Mouse (Mus musculus) myocyte (in vitro differentiated cells): ENCODE results near the gene Srp14. TPM values are rescaled to one million over a fixed set of nuclear protein-coding genes. Genes with fewer than 3 reads are reported as not detected.

Experiments used
- H3K27me3 ChIP-seq: one replicate; pipeline ENCODE4 v1.6.1; 2011; ENCODE audit not compliant: control insufficient read depth, insufficient read depth, insufficient read length
- H3K36me3 ChIP-seq: one replicate; pipeline ENCODE4 v1.6.1; 2011; ENCODE audit not compliant: control insufficient read depth, insufficient read depth
- H3K4me2 ChIP-seq: one replicate; pipeline ENCODE4 v1.6.1; 2011; ENCODE audit warnings: low read depth, control low read depth
- H3K4me3 ChIP-seq: one replicate; pipeline ENCODE4 v1.5.1; 2011; ENCODE audit warnings: mild to moderate bottlenecking, control low read depth, moderate library complexity
- H3K79me2 ChIP-seq: one replicate; pipeline ENCODE4 v1.6.1; 2011; ENCODE audit not compliant: control insufficient read depth, insufficient read depth
- H3ac ChIP-seq: one replicate; pipeline ENCODE4 v1.6.1; 2011; ENCODE audit not compliant: control insufficient read depth, insufficient read length
- CEBPB ChIP-seq: IDR thresholded peaks from 2 replicates; pipeline ENCODE4 v1.6.1; 2011; ENCODE audit warnings: mild to moderate bottlenecking, moderate library complexity; ENCODE audit not compliant: poor library complexity, insufficient read depth, severe bottlenecking
- E2F4 ChIP-seq: IDR thresholded peaks from one replicate; pipeline ENCODE4 v1.6.1; 2011; ENCODE audit warnings: mild to moderate bottlenecking, control low read depth, moderate library complexity; ENCODE audit not compliant: insufficient read depth
- MAX ChIP-seq: IDR thresholded peaks from one replicate; pipeline ENCODE4 v1.6.1; 2011; ENCODE audit warnings: low read depth, mild to moderate bottlenecking, control low read depth
- MYOD1 ChIP-seq, 3 experiments: IDR thresholded peaks; one replicate each; pipeline ENCODE4 v1.6.1; 2011; ENCODE audit warnings: control low read depth in 2 of 3, low read depth in 2 of 3, mild to moderate bottlenecking in 2 of 3, moderate library complexity in 1 of 3; ENCODE audit not compliant: insufficient read length in 2 of 3, control insufficient read depth in 1 of 3
- MYOG ChIP-seq, 3 experiments: IDR thresholded peaks; one replicate each; pipeline ENCODE4 v1.6.1; 2011; ENCODE audit warnings: control low read depth in 2 of 3, low read depth in 2 of 3, mild to moderate bottlenecking in 2 of 3; ENCODE audit not compliant: insufficient read length in 2 of 3, control insufficient read depth in 1 of 3, insufficient read depth in 1 of 3
- POLR2A ChIP-seq: IDR thresholded peaks from one replicate; pipeline ENCODE4 v1.6.1; 2011; ENCODE audit warnings: low read depth, mild to moderate bottlenecking, control low read depth, moderate library complexity; ENCODE audit not compliant: insufficient read length
- POLR2AphosphoS2 ChIP-seq: IDR thresholded peaks from one replicate; pipeline ENCODE4 v1.6.1; 2011; ENCODE audit warnings: low read depth, control low read depth; ENCODE audit not compliant: insufficient read length
- REST ChIP-seq: IDR thresholded peaks from one replicate; pipeline ENCODE4 v1.6.1; 2011; ENCODE audit warnings: mild to moderate bottlenecking, control low read depth, moderate library complexity; ENCODE audit not compliant: insufficient read depth, insufficient read length
- SRF ChIP-seq: IDR thresholded peaks from one replicate; pipeline ENCODE4 v1.6.1; 2011; ENCODE audit warnings: low read depth; ENCODE audit not compliant: control insufficient read depth, insufficient read length
- TCF12 ChIP-seq: IDR thresholded peaks from one replicate; pipeline ENCODE4 v1.6.1; 2011; ENCODE audit warnings: mild to moderate bottlenecking, control low read depth; ENCODE audit not compliant: poor library complexity, insufficient read depth, severe bottlenecking
- TCF3 ChIP-seq: IDR thresholded peaks from one replicate; pipeline ENCODE4 v1.6.1; 2011; ENCODE audit warnings: low read depth, control low read depth; ENCODE audit not compliant: insufficient read length
- USF1 ChIP-seq: IDR thresholded peaks from one replicate; pipeline ENCODE4 v1.6.1; 2011; ENCODE audit warnings: low read depth, mild to moderate bottlenecking, control low read depth, moderate library complexity
- polyA plus RNA-seq: library from polyadenylated mRNA; unstranded; fragments of >200 nt; fragmentation: generic; extraction: Trizol; gene quantifications from one replicate; pipeline ENCODE4 v1.2.1, GENCODE M21; 2012; ENCODE audit warnings: missing spikeins

The Srp14 gene
- 311 TPM for polyA plus RNA-seq

- H3K27me3 ChIP-seq = no peaks in the 10 kb centered on the region
- H3ac ChIP-seq = peak within 1 kb of the TSS; percentile 15
- no peak for TF ChIP-seq MYOG (IDR thresholded peaks at IDR 0.05; ENCODE audit: control insufficient read depth in 1 of 3, insufficient read depth in 1 of 3, insufficient read length in 2 of 3, low read depth in 2 of 3)
- TF ChIP-seq POLR2AphosphoS2 = peak; percentile 94
- no peak for TF ChIP-seq E2F4
- TF ChIP-seq TCF12 = no peak
- TF ChIP-seq MYOD1 (IDR thresholded peaks at IDR 0.05; ENCODE audit: control insufficient read depth in 1 of 3, insufficient read length in 2 of 3, low read depth in 2 of 3) = no peak
- TF ChIP-seq TCF3 = no peak
- no peak for TF ChIP-seq SRF
- peak; percentile 90 for TF ChIP-seq POLR2A
- TF ChIP-seq MAX = no peak
- TF ChIP-seq USF1 = no peak
Observed at GRCm38 (mm10) chr2:118479550-118479909, at the start of gene Srp14. Srp14 (minus strand) TSS chr2:118479711.

GRCm38 (mm10) chr2:118526545-118526944 lies 47.0 kb upstream of the Srp14 start:
- no peaks in the 10 kb centered on the region for H3K79me2 ChIP-seq
- TF ChIP-seq SRF (no peak), TCF3 (no peak), POLR2A (no peak), USF1 (no peak), REST (no peak), MYOG (IDR thresholded peaks at IDR 0.05; ENCODE audit: control insufficient read depth in 1 of 3, insufficient read depth in 1 of 3, insufficient read length in 2 of 3, low read depth in 2 of 3) (no peak), MAX (no peak), MYOD1 (IDR thresholded peaks at IDR 0.05; ENCODE audit: control insufficient read depth in 1 of 3, insufficient read length in 2 of 3, low read depth in 2 of 3) (no peak), POLR2AphosphoS2 (no peak), TCF12 (no peak)
- H3K27me3 ChIP-seq = no peaks in the 10 kb centered on the region
- H3ac ChIP-seq = no peak overlapping the region
- H3K36me3 ChIP-seq = no peaks in the 10 kb centered on the region
- no peak overlapping the region for H3K4me2 ChIP-seq
- H3K4me3 ChIP-seq = no peak overlapping the region

More at GRCm38 (mm10) chr2:118479550-118479909, at the start of gene Srp14:
- Histone ChIP-seq H3K4me2 (peak within 1 kb of the TSS; percentile 92), H3K4me3 (peak within 1 kb of the TSS; percentile 38), H3K79me2 (peaks cover 12% of the 10 kb centered on the region), H3K36me3 (peaks cover 20% of the 10 kb centered on the region)

- H3ac ChIP-seq = no peak overlapping the region
- no peaks in the 10 kb centered on the region for H3K36me3 ChIP-seq
- no peaks in the 10 kb centered on the region for H3K27me3 ChIP-seq
- H3K79me2 ChIP-seq = no peaks in the 10 kb centered on the region
- H3K4me2 ChIP-seq = no peak overlapping the region
- TF ChIP-seq POLR2A (no peak), MAX (no peak), CEBPB (no peak)
- H3K4me3 ChIP-seq = no peak overlapping the region
Observed at GRCm38 (mm10) chr2:118524811-118525210, 45.3 kb upstream of the Srp14 start.

- H3ac ChIP-seq = no peak overlapping the region
- no peaks in the 10 kb centered on the region for H3K36me3 ChIP-seq
- no peak overlapping the region for H3K4me3 ChIP-seq
- H3K27me3 ChIP-seq = no peaks in the 10 kb centered on the region
- H3K79me2 ChIP-seq = no peaks in the 10 kb centered on the region
- no peak overlapping the region for H3K4me2 ChIP-seq
- no peak for TF ChIP-seq MYOG (IDR thresholded peaks at IDR 0.05; ENCODE audit: control insufficient read depth in 1 of 3, insufficient read depth in 1 of 3, insufficient read length in 2 of 3, low read depth in 2 of 3)
- peak in 1 of 3 experiments; percentile 3 for TF ChIP-seq MYOD1 (IDR thresholded peaks at IDR 0.05; ENCODE audit: control insufficient read depth in 1 of 3, insufficient read length in 2 of 3, low read depth in 2 of 3)
- TF ChIP-seq POLR2A = no peak
Observed at GRCm38 (mm10) chr2:118523163-118523730, 43.7 kb upstream of the Srp14 start.

GRCm38 (mm10) chr2:118522265-118522664 lies 42.8 kb upstream of the Srp14 start:
- Histone ChIP-seq H3K4me2 (no peak overlapping the region), H3K4me3 (no peak overlapping the region), H3K79me2 (no peaks in the 10 kb centered on the region), H3ac (no peak overlapping the region), H3K27me3 (no peaks in the 10 kb centered on the region), H3K36me3 (no peaks in the 10 kb centered on the region)
- TF ChIP-seq MAX (no peak), USF1 (no peak), CEBPB (peak; percentile 75), MYOD1 (IDR thresholded peaks at IDR 0.05; ENCODE audit: control insufficient read depth in 1 of 3, insufficient read length in 2 of 3, low read depth in 2 of 3) (no peak), POLR2AphosphoS2 (no peak)
